Mouse (Mus musculus) ovary, adult 10 weeks (tissue): ENCODE data around the gene Kat14. TPM values are rescaled to one million over a fixed set of nuclear protein-coding genes. Genes with fewer than 3 reads are reported as not detected.

Experiments
- polyA plus RNA-seq: library from polyadenylated mRNA; stranded (reverse); fragments of 350-450 nt; fragmentation: Illumina TruSeq; extraction: RNeasy Lipid Tissue Mini Kit (QIAGEN cat#74804); gene quantifications from one replicate; pipeline ENCODE4 v1.2.3, GENCODE M21; 2014

Kat14 gene
- polyA plus RNA-seq: 10.7 TPM

DNA sequence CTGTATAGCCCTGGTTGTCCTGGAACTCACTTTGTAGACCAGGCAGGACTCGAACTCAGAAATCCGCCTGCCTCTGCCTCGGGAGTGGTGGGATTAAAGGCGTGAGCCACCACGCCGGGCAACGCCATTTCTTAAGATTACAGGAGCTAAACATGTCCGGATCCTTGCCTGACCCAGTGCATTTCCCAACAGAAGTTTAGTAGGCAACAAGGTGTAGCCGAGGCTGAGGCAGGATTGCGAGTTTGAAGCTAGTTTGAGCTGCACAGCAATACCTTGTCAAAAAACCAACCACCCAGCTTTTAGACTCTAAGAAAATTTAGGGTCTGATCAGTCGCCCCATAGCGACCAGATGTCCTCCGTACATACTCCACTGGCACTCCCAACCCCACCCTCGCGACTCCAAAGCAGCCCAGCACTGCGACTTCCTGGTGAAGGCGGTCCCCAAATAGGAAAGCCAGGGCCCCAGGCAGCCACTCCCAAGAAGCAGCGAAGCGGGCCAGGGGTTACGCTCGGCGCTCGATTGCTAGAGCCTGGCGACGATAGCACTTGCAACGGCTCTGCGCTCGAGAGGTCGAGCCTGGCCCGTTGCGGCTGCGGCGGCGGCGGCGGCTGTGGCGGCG is at the start of gene Kat14, which contains the start of gene Pet117:
Gene Kat14, plus strand, starts transcription at position 584 of the 620 bp plus-strand sequence.
Gene Pet117, plus strand, starts transcription at position 597 of the 620 bp plus-strand sequence.

DNA sequence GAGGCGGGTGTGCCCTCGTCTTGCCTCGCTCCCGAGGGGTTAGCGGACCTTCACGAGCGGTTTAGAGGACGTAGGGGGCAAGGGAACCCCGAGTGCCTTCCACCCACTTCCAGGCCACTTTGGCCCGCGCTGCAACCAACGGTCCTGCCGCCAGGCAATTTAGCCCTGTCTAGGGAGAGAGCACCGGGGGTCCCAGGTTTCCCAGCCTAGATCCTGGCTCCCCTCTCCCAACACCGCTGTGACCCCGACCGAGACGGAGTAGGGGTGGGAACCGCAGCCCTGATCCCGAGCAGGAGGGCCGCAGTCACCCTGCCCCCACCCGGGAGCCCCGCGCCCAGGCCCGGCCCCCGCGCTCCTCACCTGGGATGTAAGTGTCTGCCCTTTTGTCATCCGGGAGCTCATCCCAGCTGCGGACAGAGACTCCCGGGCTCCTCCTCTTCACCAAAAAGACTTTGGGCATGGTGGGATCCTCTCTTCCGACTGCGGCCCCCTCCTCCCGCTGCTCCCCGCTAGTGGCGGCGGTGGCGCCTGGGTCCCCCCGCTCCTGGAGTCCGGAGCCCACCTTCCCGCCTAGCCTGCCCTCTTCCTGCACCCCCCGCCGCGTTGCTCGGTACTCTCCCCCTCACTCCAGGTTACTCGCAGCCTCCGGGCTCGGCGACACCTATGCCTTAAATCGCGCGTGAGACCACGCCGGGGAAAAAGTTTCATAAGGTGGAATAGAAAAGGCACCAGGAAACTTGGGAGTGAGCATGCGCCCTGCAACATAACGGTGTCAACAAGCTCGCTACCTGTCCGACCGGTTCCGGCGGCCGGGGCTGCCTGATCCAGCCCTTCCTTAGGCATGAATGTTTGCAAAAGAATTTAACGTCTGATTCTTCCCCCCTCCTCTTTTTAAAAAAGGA is 37.1 kb upstream of the Kat14 start, which contains the start of gene Ovol2:
Gene Ovol2, minus strand, starts transcription at position 746 of the 902 bp plus-strand sequence.

Other genes starting within 250 kb of the Kat14 start
- 8.5 TPM for gene Mgme1, start 98.3 kb upstream of the Kat14 start, polyA plus RNA-seq
- 323 TPM for gene Snx5, start 98.1 kb upstream of the Kat14 start, polyA plus RNA-seq
- not detected for gene Ovol2, start 36.8 kb upstream of the Kat14 start, polyA plus RNA-seq
- 4.3 TPM for gene Pet117, start within 50 bp of the Kat14 start, polyA plus RNA-seq
- gene Dzank1, start 158.4 kb downstream of the Kat14 start, polyA plus RNA-seq: 4.5 TPM
- gene Polr3f, start 158.7 kb downstream of the Kat14 start, polyA plus RNA-seq: 58.4 TPM
- 148 TPM for gene Rbbp9, start 181.9 kb downstream of the Kat14 start, polyA plus RNA-seq
- gene Sec23b, start 187.2 kb downstream of the Kat14 start, polyA plus RNA-seq: 114 TPM
- gene Smim26, start 225.1 kb downstream of the Kat14 start, polyA plus RNA-seq: 14.4 TPM
- gene Dtd1, start 230.9 kb downstream of the Kat14 start, polyA plus RNA-seq: 28.3 TPM